Mouse (Mus musculus): ENCODE measurements around the gene Ctnnbl1. TPM values are rescaled to one million over a fixed set of nuclear protein-coding genes. Genes with fewer than 3 reads are reported as not detected.

The Ctnnbl1 gene
- polyA plus RNA-seq, 1 experiment from 2014 or later, result 60.9 TPM

DNA sequence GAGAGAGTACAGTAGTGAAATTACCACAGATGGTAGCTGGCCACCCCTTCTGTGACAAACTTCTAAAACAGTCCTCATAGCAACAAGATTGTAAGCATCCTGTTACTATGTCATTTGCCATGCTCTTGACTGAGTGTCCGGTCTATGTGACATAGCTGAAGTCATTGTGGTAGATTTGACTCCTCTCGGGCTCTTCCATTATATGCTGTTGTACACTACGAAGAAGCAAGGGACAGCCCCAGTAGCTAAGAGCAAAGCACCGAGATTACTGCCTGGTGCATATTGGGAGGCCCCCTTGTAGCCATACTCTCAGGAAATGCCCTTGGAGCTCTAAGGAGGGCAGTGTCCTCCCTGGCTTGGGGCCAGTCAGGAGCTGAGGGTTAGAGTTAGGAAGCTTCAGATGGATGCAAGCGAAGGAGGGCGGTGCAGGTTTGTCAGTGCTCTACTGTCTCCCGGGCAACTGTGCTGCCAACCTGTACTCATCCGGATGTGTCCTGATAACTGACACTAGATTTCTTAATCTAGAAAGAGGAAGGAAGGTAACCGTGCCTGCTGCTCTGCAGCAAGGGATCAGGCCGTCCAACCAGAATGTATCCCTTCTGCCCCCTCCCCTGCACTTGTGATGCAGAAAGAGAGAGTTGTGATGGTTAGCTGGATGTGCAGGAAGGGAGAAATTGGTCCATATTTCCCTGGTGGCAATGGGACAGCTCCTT lies 55.8 kb downstream of the Ctnnbl1 start:
- no peak overlapping the region for H3K4me3 ChIP-seq (ENCODE audit: low read depth, low read length)
- DNase-seq (no peak), ATAC-seq (ENCODE audit: insufficient read depth) (no peak)
- TF ChIP-seq CTCF (IDR thresholded peaks at IDR 0.05; ENCODE audit: low read depth), result no peak
- no peaks in the 10 kb centered on the region for H3K9me3 ChIP-seq (ENCODE audit: low read depth, low read length)
- no peaks in the 10 kb centered on the region for H3K27me3 ChIP-seq (ENCODE audit: insufficient read depth, low read length)
- peaks cover 19% of the 10 kb centered on the region for H3K36me3 ChIP-seq (ENCODE audit: insufficient read depth)
- WGBS, result 83% methylated on average over 10 of the region's 10 CpGs
- no peak overlapping the region for H3K4me2 ChIP-seq
- no peak overlapping the region for H3K9ac ChIP-seq
- H3K4me1 ChIP-seq (ENCODE audit: insufficient read depth), result no peaks in the 10 kb centered on the region
- no peak overlapping the region for H3K27ac ChIP-seq (ENCODE audit: low read depth)

DNA sequence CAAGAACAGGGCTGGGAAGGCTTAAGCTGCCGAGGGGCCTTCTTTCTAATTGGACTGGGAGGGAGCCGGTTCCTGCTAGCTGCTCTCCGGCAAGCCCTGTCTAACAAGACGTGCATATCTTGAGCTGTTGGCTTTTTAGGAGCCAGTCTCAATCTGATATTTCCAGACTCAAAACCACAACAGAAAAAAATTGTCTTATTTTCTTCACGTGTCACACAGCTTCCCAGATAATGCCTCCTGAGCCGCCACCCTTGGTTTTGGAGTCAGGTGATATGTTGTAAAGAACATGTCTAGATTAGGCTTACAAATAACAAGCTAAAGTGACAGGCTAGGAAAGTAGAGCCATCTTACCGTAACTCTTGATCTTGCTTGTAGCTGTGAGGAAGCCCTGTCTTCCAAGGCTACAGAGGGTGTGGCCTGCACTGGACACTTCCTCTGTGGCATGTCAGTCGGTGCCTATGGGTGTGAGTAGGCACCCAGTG lies 56.7 kb downstream of the Ctnnbl1 start:
- Histone ChIP-seq H3K9ac (no peak overlapping the region), H3K9me3 (ENCODE audit: low read depth, low read length) (no peaks in the 10 kb centered on the region), H3K27ac (ENCODE audit: low read depth) (no peak overlapping the region), H3K27me3 (ENCODE audit: insufficient read depth, low read length) (no peaks in the 10 kb centered on the region), H3K4me2 (no peak overlapping the region), H3K4me3 (ENCODE audit: low read depth, low read length) (no peak overlapping the region), H3K4me1 (ENCODE audit: insufficient read depth) (no peaks in the 10 kb centered on the region), H3K36me3 (ENCODE audit: insufficient read depth) (peaks cover 22% of the 10 kb centered on the region)
- ATAC-seq (ENCODE audit: insufficient read depth), result no peak
- no peak for TF ChIP-seq CTCF (IDR thresholded peaks at IDR 0.05; ENCODE audit: low read depth)
- WGBS, result 83% methylated on average over 8 of the region's 8 CpGs
- no peak for DNase-seq

DNA sequence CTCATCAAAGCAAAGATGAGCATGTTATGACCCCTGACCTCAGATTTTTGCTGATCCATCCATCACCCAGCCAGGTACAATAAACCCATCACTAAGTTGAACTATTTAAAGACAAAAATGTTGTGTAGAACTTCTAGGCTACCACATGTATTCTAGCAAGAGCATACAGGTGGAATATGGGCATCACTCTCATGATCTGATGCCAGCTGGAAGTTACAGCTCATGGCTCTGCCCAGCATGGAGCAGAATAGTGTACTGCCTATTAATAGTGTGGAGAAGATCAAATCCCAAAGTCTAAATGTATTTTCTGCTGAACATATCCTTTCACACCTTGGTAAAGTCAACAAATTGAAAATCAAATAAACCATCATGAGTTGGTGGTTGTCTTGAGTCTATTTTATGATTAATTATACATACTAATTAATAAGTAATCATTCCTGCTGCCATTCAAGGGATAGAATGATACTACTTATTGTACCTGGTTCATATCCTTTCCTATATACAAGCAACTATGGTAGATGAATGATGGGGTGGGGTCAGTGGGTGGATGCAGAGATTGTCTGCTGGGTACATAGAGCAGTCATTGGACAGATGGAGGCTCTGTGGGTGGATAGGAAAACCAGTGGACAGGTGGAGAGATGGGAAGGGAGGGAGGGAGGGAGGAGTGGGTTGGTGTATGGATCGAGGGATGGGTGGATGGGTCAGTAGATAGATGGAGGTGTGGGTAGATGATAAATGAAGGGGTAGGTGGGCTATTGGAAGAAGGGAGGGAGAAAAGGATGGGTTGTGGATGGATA lies 58.6 kb downstream of the Ctnnbl1 start:
- no peak for DNase-seq
- Histone ChIP-seq H3K4me1 (ENCODE audit: insufficient read depth) (no peaks in the 10 kb centered on the region), H3K36me3 (ENCODE audit: insufficient read depth) (0 out of 2 replicates have a peak, but pooled peaks cover 13% of the 10 kb centered on the region), H3K27ac (ENCODE audit: low read depth) (no peak overlapping the region), H3K9me3 (ENCODE audit: low read depth, low read length) (no peaks in the 10 kb centered on the region), H3K4me3 (ENCODE audit: low read depth, low read length) (no peak overlapping the region), H3K9ac (no peak overlapping the region), H3K27me3 (ENCODE audit: insufficient read depth, low read length) (no peaks in the 10 kb centered on the region), H3K4me2 (no peak overlapping the region)
- 90% methylated on average over 1 of the region's 1 CpGs for WGBS
- no peak for ATAC-seq (ENCODE audit: insufficient read depth)
- TF ChIP-seq CTCF (IDR thresholded peaks at IDR 0.05; ENCODE audit: low read depth), result no peak

DNA sequence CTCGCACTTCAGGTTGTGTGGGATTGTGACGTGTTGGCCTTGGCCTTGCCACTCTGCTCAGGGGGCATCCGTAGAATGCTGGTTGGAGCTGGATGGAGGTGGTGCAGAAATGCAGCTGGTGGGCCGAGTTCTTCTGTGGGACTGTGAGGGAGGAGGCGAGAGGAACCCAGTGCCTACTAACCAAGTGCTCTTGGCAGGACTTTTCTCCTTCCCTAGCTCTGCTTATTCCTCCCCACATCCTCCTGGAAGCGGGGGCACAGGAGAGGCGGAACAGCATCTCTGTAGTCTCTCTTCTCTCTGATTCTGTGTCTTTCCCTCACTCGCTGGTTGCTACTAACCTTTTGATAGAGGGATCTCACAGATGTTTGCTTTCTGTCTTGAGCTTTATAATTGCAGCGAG lies 62.3 kb downstream of the Ctnnbl1 start:
- DNase-seq (no peak), ATAC-seq (ENCODE audit: insufficient read depth) (no peak)
- Histone ChIP-seq H3K4me1 (ENCODE audit: insufficient read depth) (no peaks in the 10 kb centered on the region; the same call in 1 of the 2 replicates), H3K27me3 (ENCODE audit: insufficient read depth, low read length) (no peaks in the 10 kb centered on the region), H3K4me3 (ENCODE audit: low read depth, low read length) (no peak overlapping the region), H3K27ac (ENCODE audit: low read depth) (no peak overlapping the region), H3K9me3 (ENCODE audit: low read depth, low read length) (no peaks in the 10 kb centered on the region), H3K9ac (no peak overlapping the region), H3K4me2 (no peak overlapping the region), H3K36me3 (ENCODE audit: insufficient read depth) (0 out of 2 replicates have a peak, but pooled peaks cover 3% of the 10 kb centered on the region)
- TF ChIP-seq CTCF (IDR thresholded peaks at IDR 0.05; ENCODE audit: low read depth), result no peak
- WGBS, result 89% methylated on average over 9 of the region's 9 CpGs

DNA sequence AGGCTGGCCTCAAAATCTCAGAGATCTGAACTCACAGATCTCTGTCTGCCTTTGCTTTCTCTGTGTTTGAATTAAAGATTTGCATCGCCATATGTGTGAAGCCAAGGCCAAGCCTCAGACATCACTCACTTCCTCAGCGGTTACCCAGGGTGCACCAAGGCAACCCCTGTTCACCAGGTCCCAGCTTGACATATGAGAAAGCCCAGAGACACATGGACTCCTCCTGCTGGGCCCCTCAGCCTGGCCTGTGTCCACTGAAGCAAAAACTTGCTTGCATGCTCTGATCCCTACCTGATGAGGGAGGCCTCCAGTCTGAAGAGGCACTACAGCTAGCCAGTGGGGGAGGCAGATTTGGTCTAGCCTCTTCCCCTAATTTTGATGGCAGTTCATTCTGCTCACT lies 63.1 kb downstream of the Ctnnbl1 start:
- Histone ChIP-seq H3K4me2 (no peak overlapping the region), H3K9ac (no peak overlapping the region), H3K4me3 (ENCODE audit: low read depth, low read length) (no peak overlapping the region), H3K27me3 (ENCODE audit: insufficient read depth, low read length) (no peaks in the 10 kb centered on the region), H3K4me1 (ENCODE audit: insufficient read depth) (no peaks in the 10 kb centered on the region; the same call in 1 of the 2 replicates), H3K36me3 (ENCODE audit: insufficient read depth) (0 out of 2 replicates have a peak, but pooled peaks cover 3% of the 10 kb centered on the region), H3K27ac (ENCODE audit: low read depth) (no peak overlapping the region), H3K9me3 (ENCODE audit: low read depth, low read length) (no peaks in the 10 kb centered on the region)
- no peak for TF ChIP-seq CTCF (IDR thresholded peaks at IDR 0.05; ENCODE audit: low read depth)
- 88% methylated on average over 2 of the region's 2 CpGs for WGBS
- ATAC-seq (ENCODE audit: insufficient read depth), result no peak
- no peak for DNase-seq

DNA sequence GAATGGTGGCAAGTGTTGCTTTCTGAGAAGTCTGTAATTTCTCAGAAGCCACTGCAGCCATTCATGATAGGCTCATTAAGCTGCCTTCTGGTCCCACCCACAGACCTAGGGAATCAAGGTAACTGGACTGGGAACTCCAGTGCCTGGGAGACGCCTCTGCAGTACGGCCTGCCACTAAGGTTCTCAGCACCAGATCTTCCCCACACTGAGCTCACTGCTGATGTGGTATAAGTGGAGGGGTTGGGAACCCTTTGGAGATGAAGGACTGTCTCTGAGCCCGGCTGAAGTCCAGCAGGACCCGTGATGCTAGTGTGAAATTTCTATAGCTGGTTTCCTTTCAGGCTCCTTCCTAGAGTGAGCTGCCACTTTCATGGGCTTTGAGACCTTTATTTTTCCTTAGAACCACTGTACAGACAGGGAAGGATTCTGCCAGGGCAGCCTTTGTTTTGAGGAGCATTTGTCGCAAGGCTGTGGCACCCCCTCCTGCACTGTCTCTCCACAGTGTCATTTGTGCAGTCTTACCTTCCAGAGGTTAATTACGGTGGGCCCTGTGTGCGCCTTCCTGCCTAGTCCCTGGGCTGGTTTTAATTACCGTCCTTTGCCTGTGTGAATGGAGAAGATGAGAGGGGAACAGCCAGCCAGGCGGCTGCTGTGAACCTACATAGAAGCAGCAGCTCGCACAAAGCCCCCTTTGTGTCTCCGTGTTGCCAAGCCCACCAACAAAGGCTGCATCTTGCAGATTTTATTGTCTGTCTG lies 63.7 kb downstream of the Ctnnbl1 start:
- Histone ChIP-seq H3K4me1 (ENCODE audit: insufficient read depth) (no peaks in the 10 kb centered on the region; the same call in 1 of the 2 replicates), H3K9ac (no peak overlapping the region), H3K4me2 (no peak overlapping the region), H3K4me3 (ENCODE audit: low read depth, low read length) (no peak overlapping the region), H3K9me3 (ENCODE audit: low read depth, low read length) (no peaks in the 10 kb centered on the region), H3K27me3 (ENCODE audit: insufficient read depth, low read length) (no peaks in the 10 kb centered on the region), H3K27ac (ENCODE audit: low read depth) (no peak overlapping the region), H3K36me3 (ENCODE audit: insufficient read depth) (0 out of 2 replicates have a peak, but pooled peaks cover 3% of the 10 kb centered on the region)
- DNase-seq, result no peak
- no peak for ATAC-seq (ENCODE audit: insufficient read depth)
- TF ChIP-seq CTCF (IDR thresholded peaks at IDR 0.05; ENCODE audit: low read depth), result no peak
- WGBS, result 58% methylated on average over 11 of the region's 11 CpGs

All from lung, embryonic 14.5 days (tissue).